Mouse (Mus musculus) olfactory bulb, adult 2 months (tissue): Measurements from ENCODE around the gene Slc25a53.

Experiments
- CTCF ChIP-seq: fragments of 200-500 bp; IDR thresholded peaks from 2 replicates; pipeline ENCODE4 v1.5.1; 2012; ENCODE audit warnings: low read depth, mild to moderate bottlenecking, low read length, moderate library complexity; ENCODE audit not compliant: insufficient read depth
- POLR2A ChIP-seq: fragments of 200-500 bp; IDR thresholded peaks from 2 replicates; pipeline ENCODE4 v1.6.1; 2012; ENCODE audit warnings: mild to moderate bottlenecking, low read depth, low read length, moderate library complexity; ENCODE audit not compliant: insufficient read depth

GRCm38 (mm10) chrX:136986039-136986438, 52.1 kb downstream of the Slc25a53 start:
- no peak for TF ChIP-seq POLR2A
- TF ChIP-seq CTCF: no peak
